Mouse (Mus musculus): ENCODE data around the gene Susd1.
"Not testable (repeated sequence)": the region's sequence is repeated elsewhere in the genome, so short reads cannot be mapped to it uniquely, and the experiment has no call there.

Susd1 gene

GRCm38 (mm10) chr4:59286351-59286750, 152.1 kb downstream of the Susd1 start:
- not testable (repeated sequence) for DNase-seq (ENCODE audit: low spot score)

GRCm38 (mm10) chr4:59282699-59283487, 155.5 kb downstream of the Susd1 start:
- peak; percentile 15 for DNase-seq (ENCODE audit: low spot score)

GRCm38 (mm10) chr4:59282137-59282536, 156.3 kb downstream of the Susd1 start:
- DNase-seq (ENCODE audit: low spot score) = no peak

- no peak for DNase-seq (ENCODE audit: low spot score)
Observed at GRCm38 (mm10) chr4:59280876-59281275, 157.6 kb downstream of the Susd1 start.

GRCm38 (mm10) chr4:59279111-59279510, 159.3 kb downstream of the Susd1 start:
- DNase-seq (ENCODE audit: low spot score) = no peak

- DNase-seq (ENCODE audit: low spot score) = no peak
Observed at GRCm38 (mm10) chr4:59278410-59278809, 160.0 kb downstream of the Susd1 start.

GRCm38 (mm10) chr4:59277958-59278357, 160.5 kb downstream of the Susd1 start:
- no peak for DNase-seq (ENCODE audit: low spot score)

GRCm38 (mm10) chr4:59275956-59276355, 162.5 kb downstream of the Susd1 start:
- no peak for DNase-seq (ENCODE audit: low spot score)

GRCm38 (mm10) chr4:59275494-59275893, 162.9 kb downstream of the Susd1 start:
- no peak for DNase-seq (ENCODE audit: low spot score)

- no peak for DNase-seq (ENCODE audit: low spot score)
Observed at GRCm38 (mm10) chr4:59274136-59274535, 164.3 kb downstream of the Susd1 start.

- no peak for DNase-seq (ENCODE audit: low spot score)
Observed at GRCm38 (mm10) chr4:59273342-59273741, 165.1 kb downstream of the Susd1 start.

- no peak for DNase-seq (ENCODE audit: low spot score)
Observed at GRCm38 (mm10) chr4:59265631-59266030, 172.8 kb downstream of the Susd1 start.

GRCm38 (mm10) chr4:59265182-59265581, 173.3 kb downstream of the Susd1 start:
- no peak for DNase-seq (ENCODE audit: low spot score)
